Mouse (Mus musculus) left cerebral cortex, postnatal 36 days (tissue): ENCODE measurements around the gene Gm5617. TPM values are rescaled to one million over a fixed set of nuclear protein-coding genes. Genes with fewer than 3 reads are reported as not detected.
"Not testable (repeated sequence)": the region's sequence is repeated elsewhere in the genome, so short reads cannot be mapped to it uniquely, and the experiment has no call there.

Experiments
- DNase-seq, 2 experiments: peaks; one replicate each; pipeline ENCODE4 v3.0.0; 2021 to 2022; ENCODE audit warnings: low spot score in 2 of 2, mixed read lengths in 1 of 2
- intact Hi-C: fragments of 180-260 bp; cut with DNase I; formaldehyde crosslinking; loops from one replicate; pipeline ENCODE4 v1.15.1; 2025
- total RNA-seq, 2 experiments: library from RNA; stranded (reverse); gene quantifications; 2 replicates each; pipeline ENCODE4 v1.2.3; 2021

The Gm5617 gene
- 10 to 100 TPM; 11.0 to 12.0 TPM for total RNA-seq

DNA sequence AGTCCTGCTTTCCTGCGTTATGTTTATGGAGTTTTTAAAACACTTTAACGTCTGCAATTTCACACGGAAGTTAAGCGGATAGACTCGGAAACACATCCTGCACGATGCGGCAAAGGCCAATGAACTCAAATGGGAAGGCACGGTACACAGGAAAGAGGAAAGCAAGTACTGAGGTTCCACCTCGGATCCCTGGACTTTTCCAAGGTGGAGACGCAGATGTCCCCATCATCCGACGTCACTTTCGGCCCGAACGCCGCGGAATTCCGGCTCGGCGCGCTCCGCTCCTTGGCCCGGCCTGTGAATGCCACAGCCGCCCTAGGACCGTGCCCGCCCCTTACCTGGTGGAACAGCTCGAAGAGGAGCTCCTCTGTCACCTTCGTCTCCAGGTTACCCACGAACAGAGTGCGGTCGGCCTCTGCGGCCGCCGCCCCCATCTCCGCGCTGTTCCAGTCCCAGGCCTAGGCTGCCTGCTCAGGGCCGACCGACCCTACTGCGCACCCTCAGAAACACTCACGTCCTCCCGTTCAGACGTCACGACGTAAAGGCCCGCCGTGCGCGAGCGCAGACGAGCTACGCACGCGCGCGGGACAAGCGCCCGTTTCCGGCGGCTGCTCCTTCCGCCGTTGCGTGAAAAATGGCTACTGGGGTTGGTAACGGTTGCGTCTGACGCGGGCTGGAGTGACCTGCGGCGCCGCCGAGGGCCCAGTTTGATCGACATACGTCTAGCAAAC, at the start of gene Gm5617, which contains the start of gene Rbm7:
TSS of gene Gm5617 (plus strand) at position 626 of the 731 bp plus-strand sequence.
TSS of gene Rbm7 (minus strand) at position 483 of the 731 bp plus-strand sequence.
- DNase-seq, result peak; percentile 96 to 97
- intact Hi-C loops, result loop anchor here (1.0 kb wide), 1 partner anchor 15 kb away; the partner anchor contains the start of gene Rexo2

DNA sequence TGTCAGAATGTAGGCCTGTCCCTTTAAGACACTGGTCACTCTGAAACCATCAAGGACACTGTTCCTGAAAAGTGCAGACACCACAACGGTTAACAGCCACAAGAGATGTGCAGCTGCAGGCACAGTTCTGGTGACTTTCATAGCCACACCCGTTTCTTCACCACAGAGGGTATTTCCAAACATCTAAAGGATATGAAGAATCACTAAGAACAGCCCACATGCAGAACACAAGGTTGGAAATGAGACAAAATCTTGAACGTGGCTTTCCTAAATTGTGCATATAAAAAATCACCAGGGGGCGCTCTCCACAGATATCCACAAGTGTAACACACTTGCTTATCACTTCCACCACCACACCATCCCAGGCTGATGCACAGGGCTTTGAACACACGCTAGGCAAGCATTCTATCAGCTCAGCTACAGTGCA, 47.4 kb upstream of the Gm5617 start:
- intact Hi-C loops, result no loop called here
- DNase-seq, result no peak

DNA sequence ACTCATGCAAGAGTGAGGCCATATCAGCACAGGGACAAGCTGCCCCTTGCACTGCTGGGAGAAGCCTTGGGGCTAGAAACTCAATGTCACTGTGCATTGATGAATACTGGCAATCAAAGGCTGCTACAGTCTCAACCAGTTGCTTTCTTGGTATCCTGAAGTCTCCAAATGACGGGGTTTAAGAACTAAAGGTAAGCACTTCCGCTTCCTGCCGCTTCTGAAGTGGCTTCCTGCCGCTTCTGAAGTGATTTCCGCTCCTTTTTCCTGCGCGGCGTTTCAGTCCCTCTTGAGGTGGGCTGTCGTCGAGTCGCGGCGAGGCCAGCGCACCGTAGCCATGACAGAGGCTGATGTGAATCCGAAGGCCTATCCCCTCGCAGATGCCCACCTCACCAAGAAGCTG, 45.2 kb upstream of the Gm5617 start:
- intact Hi-C loops, result no loop called here
- DNase-seq, result no peak

DNA sequence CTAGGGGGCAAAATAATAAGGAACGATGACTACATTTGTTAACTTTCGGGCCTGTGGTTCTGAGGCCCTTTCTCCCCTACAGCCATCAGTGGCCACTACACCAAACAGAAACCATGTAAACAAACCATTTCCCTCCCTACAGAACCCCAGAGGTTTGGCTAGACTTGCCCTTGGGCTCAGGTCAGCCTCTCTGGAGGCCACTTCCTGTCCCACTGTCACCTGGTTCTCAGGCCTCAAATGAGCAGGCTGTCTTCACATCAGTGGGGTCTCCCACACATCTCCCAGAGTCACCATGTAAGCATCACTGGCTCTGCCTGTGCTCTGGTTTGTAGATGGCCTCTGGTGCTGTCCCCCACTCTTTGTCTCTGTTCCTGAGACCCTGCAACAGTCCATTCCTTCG, 39.3 kb upstream of the Gm5617 start:
- intact Hi-C loops, result no loop called here
- DNase-seq, result no peak

DNA sequence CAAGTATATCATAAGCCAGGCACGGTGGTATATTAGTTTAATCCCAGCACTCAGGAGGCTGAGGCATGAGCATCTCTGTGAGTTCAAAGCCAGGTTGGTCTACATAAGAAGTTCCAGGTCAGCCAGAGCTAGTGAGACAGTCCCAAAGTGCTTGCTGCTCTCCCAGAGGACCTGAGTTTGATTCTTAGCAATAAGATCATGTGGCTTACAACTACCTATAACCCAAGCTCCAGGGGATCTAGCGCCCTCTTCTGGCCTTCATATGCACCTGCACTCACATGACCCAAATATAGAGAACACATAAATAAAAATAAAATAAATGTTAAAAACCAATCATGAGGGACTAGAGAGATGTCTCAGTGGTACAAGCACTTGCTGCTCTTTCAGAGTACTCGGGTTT, 36.4 kb upstream of the Gm5617 start:
- DNase-seq, result no peak
- intact Hi-C loops, result no loop called here

DNA sequence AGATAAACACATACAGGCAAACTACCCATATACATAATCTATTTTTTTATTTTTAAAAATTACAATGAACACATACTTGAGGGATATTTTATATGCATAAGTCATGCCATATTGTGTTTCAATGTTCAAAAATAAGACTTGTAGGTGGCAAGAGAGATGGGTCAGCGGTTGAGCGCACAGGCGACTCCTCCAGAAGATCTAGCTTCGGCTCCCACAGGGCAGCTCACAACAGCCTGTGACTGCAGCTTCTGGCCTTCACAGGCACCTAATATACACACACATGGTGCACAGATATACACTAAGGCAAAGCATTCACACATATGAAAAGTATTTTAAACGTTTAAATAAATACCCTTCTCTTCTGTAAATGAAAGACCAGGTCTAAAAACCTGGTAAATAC, 35.9 kb upstream of the Gm5617 start:
- no peak for DNase-seq

DNA sequence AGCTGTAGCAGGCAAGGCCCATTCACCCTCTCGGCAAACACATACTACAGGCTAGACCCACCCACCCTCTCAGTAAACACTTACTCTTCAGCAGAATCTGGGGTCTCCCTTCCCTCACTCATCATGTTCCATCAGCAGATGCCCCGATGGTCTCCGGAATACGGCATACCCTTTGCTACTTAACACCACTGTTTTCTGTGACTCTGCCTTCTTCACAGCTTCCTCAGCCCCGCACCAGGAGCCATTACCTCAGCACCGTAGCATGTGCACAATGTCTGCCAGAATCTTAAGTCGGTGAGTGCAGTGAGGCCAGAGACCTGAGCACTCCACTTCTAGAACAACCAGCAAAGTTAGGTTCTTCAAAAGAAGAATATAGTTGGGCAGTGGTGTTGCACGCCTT, 34.5 kb upstream of the Gm5617 start:
- DNase-seq, result no peak
- intact Hi-C loops, result no loop called here

More for the DNA sequence above, 35.9 kb upstream of the Gm5617 start:
- intact Hi-C loops, result no loop called here

DNA sequence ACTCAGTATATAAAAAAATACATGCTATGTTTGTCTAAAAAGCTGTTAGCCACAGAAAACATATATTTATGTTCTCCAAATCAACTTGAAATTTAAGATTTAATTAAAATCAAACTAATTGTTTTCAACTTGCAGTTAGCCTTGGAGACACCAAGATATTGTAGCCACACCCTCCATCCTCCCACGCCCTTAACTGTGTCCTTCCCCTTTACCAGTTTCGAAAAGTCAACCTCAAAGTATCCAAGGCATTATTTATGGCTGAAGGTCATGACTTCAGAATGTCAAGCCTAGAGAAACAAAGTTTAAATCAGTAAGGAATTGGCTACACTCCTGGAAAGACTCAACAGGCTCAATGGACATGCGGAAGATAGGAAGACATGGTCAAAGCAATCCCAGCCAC, 33.7 kb upstream of the Gm5617 start:
- no peak for DNase-seq
- intact Hi-C loops, result no loop called here

DNA sequence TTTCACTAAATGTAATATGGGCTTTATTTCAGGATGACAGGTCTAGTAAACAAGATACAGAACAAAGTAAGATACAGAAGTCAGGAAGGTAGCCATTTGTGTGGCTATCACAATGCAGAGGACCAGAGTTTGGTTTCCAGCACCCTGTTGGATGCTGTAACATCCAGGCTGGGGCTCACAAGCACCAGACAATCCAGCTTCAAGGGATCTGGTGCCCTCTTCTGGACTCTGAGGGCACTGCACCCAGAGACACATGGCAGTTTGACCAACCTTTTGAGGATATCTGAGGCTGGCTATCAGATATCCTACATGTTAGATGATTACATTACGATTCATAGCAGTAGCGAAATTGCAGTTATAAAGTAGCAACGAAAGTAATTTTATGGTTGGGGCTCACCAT, 29.6 kb upstream of the Gm5617 start:
- intact Hi-C loops, result loop anchor here (2.0 kb wide), 1 partner anchor 93 kb away; no protein-coding TSS in a partner anchor
- DNase-seq, result no peak

DNA sequence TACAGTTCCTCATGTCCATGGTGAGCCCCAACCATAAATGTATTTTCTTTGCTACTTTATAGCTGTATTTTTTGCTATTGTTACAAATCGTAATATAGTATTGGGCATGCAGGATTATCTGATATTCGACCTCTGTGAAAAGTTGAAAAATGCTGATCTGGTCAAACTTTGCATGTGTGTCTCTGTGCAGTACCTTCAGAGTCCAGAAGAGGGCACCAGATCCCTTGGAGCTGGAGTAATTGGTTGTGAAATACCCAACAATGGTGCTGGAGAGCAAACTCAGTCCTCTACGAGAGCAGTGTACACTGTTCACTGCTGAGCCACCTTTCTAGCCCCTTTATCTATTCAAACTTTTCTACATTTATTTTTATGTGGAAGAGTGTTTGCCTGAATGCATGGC, 28.4 kb upstream of the Gm5617 start:
- peak in 1 of 2 experiments; percentile 29 for DNase-seq
- intact Hi-C loops, result loop anchor here (2.0 kb wide), 1 partner anchor 92 kb away; no protein-coding TSS in a partner anchor

DNA sequence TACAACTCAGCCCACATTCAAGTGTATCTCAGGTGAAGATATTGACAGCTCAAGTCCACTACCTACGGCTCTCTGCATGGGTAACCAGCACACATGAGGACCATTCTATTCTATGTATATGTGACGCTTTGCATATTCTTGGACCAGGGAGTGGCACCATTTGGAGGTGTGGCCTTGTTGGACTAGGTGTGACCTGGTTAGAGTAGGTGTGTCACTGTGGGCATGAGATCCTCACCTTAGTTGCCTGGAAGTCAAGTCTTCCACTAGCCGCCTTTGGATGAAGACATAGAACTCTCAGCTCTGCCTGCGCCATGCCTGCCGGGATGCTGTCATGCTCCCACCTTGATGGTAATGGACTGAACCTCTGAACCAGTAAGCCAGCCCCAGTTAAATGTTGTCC, 27.8 kb upstream of the Gm5617 start:
- intact Hi-C loops, result loop anchor here (2.0 kb wide), 1 partner anchor 91 kb away; no protein-coding TSS in a partner anchor
- not testable (repeated sequence) for DNase-seq

DNA sequence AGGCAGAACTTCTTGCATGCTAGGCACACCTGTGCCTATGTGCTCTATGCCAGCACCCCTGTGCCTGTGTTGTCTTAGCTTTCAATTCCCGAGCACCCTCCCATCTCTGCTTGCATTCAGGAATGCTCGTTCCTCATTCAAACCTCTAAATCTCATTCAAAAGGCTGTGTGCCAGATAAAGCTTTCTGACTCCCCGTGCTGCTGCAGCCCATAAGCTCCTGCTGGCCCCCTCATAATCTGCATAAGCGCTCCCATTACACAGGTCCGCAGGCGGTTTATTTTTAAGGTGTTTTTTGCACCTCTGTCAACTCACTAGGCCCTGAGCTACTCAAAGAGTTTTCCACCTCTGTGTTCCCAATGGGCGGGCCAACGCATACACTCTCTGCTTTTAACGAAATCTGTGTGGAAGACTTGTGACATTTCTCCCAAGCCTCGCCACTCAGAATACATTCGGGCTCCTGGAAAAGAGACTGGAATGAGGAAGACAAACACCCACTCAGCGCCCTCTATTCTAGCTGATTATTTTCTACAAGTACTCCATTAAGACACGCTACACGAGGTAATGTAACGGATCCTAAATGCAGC, 22.7 kb upstream of the Gm5617 start:
- intact Hi-C loops, result no loop called here
- peak in 1 of 2 experiments; percentile 18 for DNase-seq

DNA sequence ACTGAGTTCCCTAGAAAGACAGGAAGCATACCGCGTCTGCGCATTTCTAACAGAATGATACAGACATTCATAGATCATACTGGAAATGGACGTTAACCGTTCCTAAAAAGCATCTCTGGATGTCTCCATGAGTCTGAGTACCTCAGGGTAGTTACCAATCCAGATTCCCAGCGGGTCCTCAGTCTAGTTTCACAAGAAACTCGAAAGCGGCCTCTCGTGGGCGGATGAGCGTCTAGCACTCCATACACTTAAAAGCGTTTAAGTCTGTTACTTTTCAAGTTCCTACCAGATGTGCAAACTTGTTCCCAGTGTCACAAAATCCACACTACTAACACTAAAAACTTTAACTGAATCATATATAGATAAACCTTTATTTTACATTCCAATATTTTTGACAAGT, 22.1 kb upstream of the Gm5617 start:
- intact Hi-C loops, result no loop called here
- no peak for DNase-seq

DNA sequence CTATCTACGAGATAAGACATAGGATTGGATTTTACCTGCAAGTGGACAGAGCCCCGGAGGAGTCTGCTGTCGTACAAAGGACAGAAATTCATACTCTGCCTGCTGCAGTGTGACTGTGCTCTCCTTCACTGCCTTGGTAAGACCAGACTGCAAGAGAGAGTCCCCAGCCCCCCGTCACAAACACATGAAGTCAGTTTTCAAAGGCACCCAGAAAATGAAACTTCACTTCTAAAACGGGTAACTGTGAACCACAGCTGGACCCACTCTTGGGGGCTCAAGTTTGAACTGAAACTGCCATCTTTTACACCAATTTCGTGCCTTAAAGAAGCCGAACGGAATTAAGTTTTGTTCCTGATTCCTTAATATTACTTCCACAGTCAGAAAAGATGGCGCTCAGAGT, 20.9 kb upstream of the Gm5617 start:
- DNase-seq, result no peak
- intact Hi-C loops, result no loop called here

DNA sequence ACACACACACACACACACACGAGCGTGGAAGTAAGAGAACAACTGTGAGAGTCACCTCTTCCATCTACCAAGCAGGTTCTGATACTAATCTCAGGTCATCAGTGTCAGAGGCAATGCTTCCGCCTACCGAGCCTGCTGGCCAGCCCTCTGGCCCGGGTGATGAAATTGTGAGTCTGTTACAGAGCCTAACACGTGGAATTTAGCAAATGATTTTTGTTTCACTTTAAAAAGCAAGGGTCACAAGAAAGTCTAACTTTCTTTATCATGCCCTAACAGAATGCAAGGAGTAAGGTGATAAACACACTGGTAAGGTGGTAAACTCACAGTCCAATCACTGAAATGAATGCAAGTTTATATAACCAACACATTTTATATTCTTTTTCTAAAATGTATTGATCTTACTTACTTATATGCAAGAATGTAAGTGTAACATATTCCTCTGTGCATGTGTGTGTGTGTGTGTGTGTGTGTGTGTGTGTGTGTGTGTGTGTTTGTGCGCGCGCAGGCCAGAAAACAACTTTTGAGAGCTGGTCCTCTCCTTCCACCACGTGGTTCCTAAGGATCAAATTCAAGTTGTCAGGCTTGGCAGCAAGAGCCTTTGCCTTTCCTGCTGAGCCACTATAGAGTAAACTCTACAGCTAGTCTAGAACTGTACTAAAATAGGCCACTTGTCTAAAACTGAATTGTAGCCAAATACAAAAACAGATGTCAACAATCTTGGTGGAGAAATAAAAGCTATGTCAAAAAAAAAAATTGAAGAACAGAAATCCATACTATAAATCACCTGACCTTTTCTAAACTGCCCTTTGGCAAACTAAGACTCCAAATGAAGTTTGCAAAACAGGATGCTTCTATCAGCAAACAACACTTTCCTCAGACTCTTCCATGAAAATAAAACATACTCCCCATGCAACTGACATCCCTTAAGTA, 18.7 kb upstream of the Gm5617 start:
- intact Hi-C loops, result no loop called here
- DNase-seq, result no peak

DNA sequence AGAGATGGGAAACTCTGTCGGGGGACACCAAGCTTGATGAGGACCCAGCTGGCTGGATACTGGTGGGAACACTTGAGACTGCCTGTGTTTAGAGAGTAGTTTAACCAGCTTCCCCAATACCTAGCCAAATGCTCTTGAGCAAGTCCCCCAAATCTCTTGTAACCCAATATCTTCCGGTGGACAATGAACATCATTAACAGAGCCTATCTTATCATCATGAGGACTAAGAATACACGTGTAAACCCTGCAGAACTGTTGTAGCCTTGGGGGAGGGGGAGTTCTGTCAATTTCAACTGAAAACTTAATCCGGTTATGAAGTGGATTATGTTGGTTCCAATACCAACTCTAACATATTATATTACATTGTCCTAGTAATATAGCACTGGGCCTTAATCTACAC, 16.4 kb upstream of the Gm5617 start:
- intact Hi-C loops, result no loop called here
- DNase-seq, result no peak

DNA sequence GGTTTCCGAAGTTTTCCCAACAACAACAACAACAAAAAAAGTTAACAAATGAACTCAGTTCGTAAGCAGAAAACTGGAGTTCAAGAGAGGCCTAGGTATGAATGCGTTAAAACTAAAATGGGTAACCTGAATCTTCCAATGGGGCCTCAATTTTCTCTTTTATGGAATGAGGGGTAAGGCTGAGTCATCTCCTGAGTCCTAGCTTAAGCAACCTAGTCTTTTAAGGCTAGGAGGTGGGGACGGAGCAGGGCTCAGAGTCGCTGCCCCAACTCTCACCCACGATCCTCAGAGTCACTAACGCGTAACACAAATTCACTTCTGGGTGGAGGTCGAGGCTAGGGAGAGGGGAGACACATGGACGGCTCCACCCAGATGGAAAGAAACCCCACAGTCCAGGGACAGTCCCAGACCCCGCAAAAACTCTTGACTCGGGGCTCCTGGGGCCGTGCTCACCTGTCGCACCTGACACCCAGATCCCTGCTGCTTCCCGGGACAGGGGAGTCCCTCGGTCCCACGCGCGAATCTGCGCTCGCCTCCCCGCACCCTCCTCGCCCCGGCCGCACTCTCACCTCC, 15.3 kb upstream of the Gm5617 start:
- DNase-seq, result no peak
- intact Hi-C loops, result loop anchor here (1.0 to 10.0 kb wide), 2 partner anchors 15 to 215 kb away; partner anchors contain the start of genes Gm5617 and Rbm7

DNA sequence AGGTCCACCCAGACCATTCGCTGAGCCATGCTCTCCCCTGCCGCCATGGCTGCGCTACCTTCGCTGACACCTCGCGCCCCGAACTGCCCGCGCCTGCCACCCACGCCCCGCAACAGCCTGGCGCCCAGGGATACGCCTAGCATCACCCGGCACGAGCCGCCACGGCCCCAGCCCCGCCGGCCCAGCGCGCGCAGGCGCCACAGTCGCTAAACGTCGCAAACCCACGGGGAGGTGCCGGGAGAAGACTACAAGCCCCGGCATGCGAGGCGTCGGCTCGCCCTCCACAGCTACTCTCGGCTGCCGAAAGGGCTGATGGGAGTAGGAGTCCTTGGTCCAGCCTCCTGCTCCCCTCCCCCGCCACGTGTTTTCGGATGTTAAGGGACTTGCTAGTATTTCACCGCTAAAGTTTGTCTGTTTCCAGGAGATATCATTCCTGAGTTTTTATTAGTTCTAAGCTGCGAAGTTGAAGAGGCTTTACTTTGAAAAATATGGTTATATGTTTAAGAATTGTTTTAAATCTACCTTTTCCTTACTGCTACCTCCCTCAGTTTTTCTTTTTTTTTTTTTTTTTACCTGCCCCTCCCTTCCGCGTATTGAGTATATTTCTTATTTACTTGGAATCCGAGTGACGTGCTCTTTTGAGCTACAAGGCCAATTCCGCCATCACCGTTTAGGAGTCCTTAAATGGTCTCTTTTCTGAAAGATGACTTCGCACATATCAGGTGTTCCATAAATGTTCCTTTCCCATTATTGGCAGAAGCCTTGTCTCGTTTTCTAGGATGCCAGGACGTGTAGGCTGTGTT, 14.6 kb upstream of the Gm5617 start, which contains the start of gene Rexo2:
TSS of gene Rexo2 (minus strand) at position 213 of the 803 bp plus-strand sequence.
- intact Hi-C loops, result loop anchor here (1.0 to 10.0 kb wide), 2 partner anchors 15 to 216 kb away; partner anchors contain the start of genes Gm5617 and Rbm7
- peak; percentile 94 for DNase-seq
